Mouse (Mus musculus) limb, embryonic 11.5 days (tissue): ENCODE measurements at regions not wholly inside any gene's neighbourhood (a gene's known extent, or its start where the extent isn't known, plus 50 kb on each side); places are given as distances from the start of the nearest gene placed in this dataset.
A peak's percentile ranks its signal among the peaks of the same experiment; 100 is the strongest.

Source experiments
- ATAC-seq: fragments of 200-750 bp; cut with Nextera tagmentation; 2 replicates; pipeline ENCODE4 v1.8.0; 2017; ENCODE audit warnings: low read depth; ENCODE audit not compliant: insufficient number of reproducible peaks, low FRiP score, low TSS enrichment
- DNase-seq: peaks from one replicate; pipeline ENCODE4 v3.0.0-alpha.2; 2015; ENCODE audit warnings: low spot score
- H3K27ac ChIP-seq: fragments of 300-500 bp; sonication (generic); replicated peaks from 2 replicates; pipeline ENCODE4 v1.5.1; 2014; ENCODE audit warnings: low read depth, mild to moderate bottlenecking, low read length
- H3K27me3 ChIP-seq: fragments of 300-500 bp; sonication (generic); 2 replicates; pipeline ENCODE4 v1.6.1; 2014; ENCODE audit warnings: mild to moderate bottlenecking, low read length, mixed read lengths; ENCODE audit not compliant: control insufficient read depth, insufficient read depth
- H3K36me3 ChIP-seq: fragments of 300-500 bp; sonication (generic); 2 replicates; pipeline ENCODE4 v1.6.1; 2014; ENCODE audit warnings: mild to moderate bottlenecking, low read length, moderate library complexity, mixed read lengths; ENCODE audit not compliant: control insufficient read depth, insufficient read depth
- H3K4me1 ChIP-seq: fragments of 300-500 bp; sonication (generic); 2 replicates; pipeline ENCODE4 v1.6.1; 2014; ENCODE audit warnings: low read length, mixed read lengths; ENCODE audit not compliant: control insufficient read depth, insufficient read depth
- H3K4me2 ChIP-seq: fragments of 300-500 bp; sonication (generic); 2 replicates; pipeline ENCODE4 v1.6.1; 2014; ENCODE audit warnings: low read depth, mild to moderate bottlenecking, moderate library complexity; ENCODE audit not compliant: severe bottlenecking
- H3K4me3 ChIP-seq: fragments of 300-500 bp; sonication (generic); 2 replicates; pipeline ENCODE4 v1.5.1; 2014; ENCODE audit warnings: low read depth, low read length
- H3K9ac ChIP-seq: fragments of 300-500 bp; sonication (generic); 2 replicates; pipeline ENCODE4 v1.6.1; 2014; ENCODE audit warnings: mild to moderate bottlenecking, low read length
- H3K9me3 ChIP-seq: fragments of 300-500 bp; sonication (generic); 2 replicates; pipeline ENCODE4 v1.6.1; 2016; ENCODE audit warnings: low read length; ENCODE audit not compliant: control insufficient read depth
- WGBS: fragments of 180-500 bp; shearing (Covaris S2); extraction: QIAGEN DNeasy Blood & Tissue Kit; methylation state at CpG from one replicate; pipeline ENCODE4 v1.1.7; 2014; 5-methylcytosine and 5-hydroxymethylcytosine counted together

DNA sequence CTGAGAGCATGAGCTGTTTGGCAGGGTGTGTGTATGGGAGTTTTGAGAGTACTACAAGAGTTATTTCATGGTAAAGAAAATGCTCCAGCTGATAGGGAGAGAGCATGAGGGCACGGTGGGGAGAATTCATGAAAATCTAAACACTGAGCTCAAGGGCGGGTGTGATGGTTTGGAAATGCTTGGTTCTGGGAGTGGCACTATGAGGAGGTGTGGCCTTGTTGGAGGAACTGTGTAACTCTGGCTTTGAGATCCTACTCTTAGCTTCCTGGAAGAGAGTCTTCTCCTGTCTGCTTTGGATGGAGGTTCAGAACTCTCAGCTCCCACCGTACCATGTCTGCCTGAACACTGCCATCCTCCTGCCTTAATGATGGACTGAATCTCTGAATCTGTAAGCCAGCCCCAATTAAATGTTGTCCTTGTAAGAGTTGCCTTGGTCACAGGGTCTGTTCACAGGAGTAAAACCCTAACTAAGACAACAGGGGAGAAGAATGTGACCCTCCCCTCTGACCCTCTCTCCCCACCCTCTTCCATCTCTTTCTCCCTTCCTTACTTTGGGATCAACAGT is 58.7 kb upstream of the Ubash3b start:
- 92% methylated on average over 3 of the region's 3 CpGs for WGBS
- no peak for DNase-seq
- H3K9ac ChIP-seq = no peak overlapping the region

DNA sequence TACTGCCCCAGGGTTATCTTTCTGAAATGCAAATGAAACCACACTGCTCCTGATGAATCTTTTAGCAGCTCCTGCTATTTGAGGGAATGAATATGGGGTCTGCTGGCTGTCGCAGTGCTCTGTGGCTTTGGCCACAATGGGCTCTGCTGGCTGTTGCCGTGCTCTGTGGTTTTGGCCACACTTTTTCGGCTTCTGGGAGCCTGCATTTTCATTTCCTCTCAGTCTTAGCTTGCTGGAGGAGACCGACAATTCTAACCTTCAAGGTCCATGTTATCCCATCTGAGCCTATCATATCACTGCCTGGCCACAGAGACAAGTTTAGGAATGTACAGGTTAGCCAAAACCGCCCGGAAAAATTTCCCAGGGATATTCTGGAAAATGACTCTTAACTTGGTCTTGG is 57.2 kb upstream of the Ubash3b start:
- DNase-seq (no peak), ATAC-seq (no peak)
- Histone ChIP-seq H3K4me1 (peaks cover 5% of the 10 kb centered on the region; the same call in 1 of the 2 replicates), H3K27ac (no peak overlapping the region), H3K9ac (no peak overlapping the region), H3K9me3 (no peaks in the 10 kb centered on the region; the same call in 1 of the 2 replicates), H3K36me3 (no peaks in the 10 kb centered on the region), H3K27me3 (no peaks in the 10 kb centered on the region), H3K4me2 (no peak overlapping the region), H3K4me3 (no peak overlapping the region)
- WGBS = 94% methylated on average over 6 of the region's 6 CpGs

More for the DNA sequence above, 58.7 kb upstream of the Ubash3b start:
- no peak overlapping the region for H3K4me3 ChIP-seq
- H3K4me2 ChIP-seq = no peak overlapping the region
- H3K27me3 ChIP-seq = no peaks in the 10 kb centered on the region
- no peaks in the 10 kb centered on the region; the same call in 1 of the 2 replicates for H3K9me3 ChIP-seq
- peaks cover 2% of the 10 kb centered on the region; the same call in 1 of the 2 replicates for H3K4me1 ChIP-seq
- no peak overlapping the region for H3K27ac ChIP-seq
- no peaks in the 10 kb centered on the region for H3K36me3 ChIP-seq
- no peak for ATAC-seq

DNA sequence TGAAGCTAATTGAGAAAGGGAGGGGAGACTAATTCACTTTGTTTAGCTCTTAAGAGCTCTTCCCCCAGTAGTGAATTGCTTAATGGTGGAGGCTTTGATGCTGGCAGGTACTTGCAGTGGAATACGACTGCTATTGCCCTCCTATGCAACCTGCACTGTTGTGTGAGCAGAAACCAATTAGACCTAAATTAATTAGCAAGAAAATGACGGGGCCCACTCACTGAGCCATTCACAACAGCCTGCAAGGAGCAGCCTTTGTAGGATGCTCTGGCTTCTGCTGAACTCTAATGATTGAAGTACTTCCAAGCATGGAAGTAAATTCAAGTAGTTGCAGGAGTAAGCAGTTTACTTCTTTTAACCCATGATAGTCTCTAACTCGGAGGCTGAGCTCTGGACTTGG is 54.8 kb upstream of the Ubash3b start:
- no peak overlapping the region for H3K4me3 ChIP-seq
- no peaks in the 10 kb centered on the region for H3K27me3 ChIP-seq
- H3K36me3 ChIP-seq = no peaks in the 10 kb centered on the region
- ATAC-seq = no peak
- H3K27ac ChIP-seq = no peak overlapping the region
- peaks cover 20% of the 10 kb centered on the region for H3K4me1 ChIP-seq
- no peaks in the 10 kb centered on the region for H3K9me3 ChIP-seq
- WGBS = 27% methylated on average over 3 of the region's 3 CpGs
- no peak overlapping the region for H3K4me2 ChIP-seq
- DNase-seq = no peak
- no peak overlapping the region for H3K9ac ChIP-seq

DNA sequence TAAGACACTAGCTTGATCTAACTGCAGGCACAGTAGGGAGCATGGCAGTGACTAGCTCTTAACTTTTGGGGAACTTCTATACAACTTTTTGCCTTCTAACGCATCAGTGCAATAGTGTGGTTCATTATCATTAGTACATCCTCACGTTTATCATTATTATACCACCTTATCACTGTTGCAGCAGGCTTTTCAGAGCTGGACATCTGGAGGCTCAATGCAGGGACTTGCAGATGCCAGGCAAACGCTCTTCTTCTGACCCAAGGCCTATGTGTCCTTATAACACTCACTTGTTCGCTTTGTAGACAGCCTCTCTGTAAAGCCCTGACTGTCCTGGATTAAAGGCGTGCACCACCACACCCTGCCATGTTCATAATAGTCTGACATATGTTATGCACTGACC is 53.5 kb upstream of the Ubash3b start:
- Histone ChIP-seq H3K9ac (no peak overlapping the region), H3K36me3 (no peaks in the 10 kb centered on the region), H3K27me3 (no peaks in the 10 kb centered on the region), H3K27ac (peak overlapping the region; percentile 60; the same call in 1 of the 2 replicates), H3K9me3 (no peaks in the 10 kb centered on the region), H3K4me3 (no peak overlapping the region), H3K4me1 (peaks cover 27% of the 10 kb centered on the region), H3K4me2 (no peak overlapping the region)
- ATAC-seq = no peak
- no peak for DNase-seq
- WGBS = 85% methylated on average over 5 of the region's 5 CpGs

DNA sequence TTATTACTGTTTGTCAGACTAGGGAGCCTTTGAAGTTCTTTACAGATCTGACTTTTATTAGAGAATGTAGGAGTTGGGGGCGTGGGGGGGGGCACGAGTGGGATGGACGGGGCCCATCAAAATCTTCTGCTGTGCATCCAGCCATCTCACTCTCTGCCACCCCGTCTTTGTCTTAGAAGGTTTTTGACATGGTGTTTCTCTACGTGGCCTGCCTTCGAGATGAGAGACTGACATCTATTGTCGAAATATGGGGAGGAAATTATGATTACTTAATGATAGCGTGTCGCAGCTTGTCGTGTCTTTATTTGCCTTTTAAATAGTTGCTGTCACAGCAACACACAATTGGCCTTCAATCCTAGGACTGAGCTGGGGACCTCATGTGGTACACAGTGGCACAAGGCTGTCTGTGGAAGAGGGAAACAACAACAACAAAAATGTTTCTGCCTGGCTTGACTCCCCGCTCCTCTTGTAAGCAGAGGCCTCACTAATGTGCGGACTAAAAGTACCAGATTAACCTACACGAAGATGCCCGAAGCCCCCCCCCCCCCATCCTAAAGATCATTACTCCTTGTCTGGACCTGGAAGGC is 51.5 kb upstream of the Ubash3b start:
- no peak overlapping the region for H3K4me3 ChIP-seq
- H3K9ac ChIP-seq = peak overlapping the region; percentile 32
- no peaks in the 10 kb centered on the region for H3K36me3 ChIP-seq
- WGBS = 17% methylated on average over 14 of the region's 14 CpGs
- ATAC-seq (0 out of 2 replicates have a peak, but pooled peaks have one; percentile 4), DNase-seq (no peak)
- peak overlapping the region; percentile 98 for H3K27ac ChIP-seq
- H3K4me2 ChIP-seq = peak overlapping the region; percentile 27
- H3K27me3 ChIP-seq = no peaks in the 10 kb centered on the region
- H3K4me1 ChIP-seq = peaks cover 27% of the 10 kb centered on the region
- H3K9me3 ChIP-seq = no peaks in the 10 kb centered on the region

DNA sequence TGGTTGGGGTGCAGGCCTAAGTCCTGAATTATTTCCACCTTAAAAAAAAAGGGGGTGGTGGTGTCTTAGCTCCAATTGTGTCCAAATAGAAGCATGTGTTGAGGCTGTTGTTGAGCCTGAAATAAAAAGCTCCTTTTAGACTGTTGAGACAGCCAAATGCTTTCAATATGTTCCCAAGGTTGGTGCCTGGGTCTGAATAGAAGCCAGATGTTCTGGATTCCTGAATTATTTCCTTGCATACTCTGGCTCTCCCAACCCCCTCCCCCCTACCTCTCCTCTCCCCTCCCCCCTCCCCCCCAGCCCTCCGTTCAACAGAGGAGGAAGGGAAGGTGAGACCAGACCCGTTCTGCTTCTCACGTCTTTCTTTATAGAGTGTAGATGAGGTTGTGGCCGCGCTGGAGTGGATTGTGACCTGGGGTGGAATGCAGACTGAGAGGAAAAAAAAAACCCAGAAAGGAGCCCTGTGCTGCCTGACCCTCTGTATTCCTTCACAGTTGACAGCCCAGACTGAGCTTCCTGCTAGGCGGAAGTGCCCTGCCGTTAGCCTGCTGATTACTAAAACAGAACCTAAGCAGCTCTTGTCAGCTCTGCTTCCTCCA is 50.9 kb upstream of the Ubash3b start:
- Histone ChIP-seq H3K9ac (no peak overlapping the region), H3K27ac (peak overlapping the region; percentile 98), H3K4me3 (no peak overlapping the region), H3K4me1 (peaks cover 27% of the 10 kb centered on the region), H3K36me3 (no peaks in the 10 kb centered on the region), H3K27me3 (no peaks in the 10 kb centered on the region), H3K9me3 (no peaks in the 10 kb centered on the region), H3K4me2 (peak overlapping the region; percentile 27; the same call in 1 of the 2 replicates)
- 0% methylated on average over 7 of the region's 7 CpGs for WGBS
- peak; percentile 82 for DNase-seq
- ATAC-seq = peak; percentile 85

DNA sequence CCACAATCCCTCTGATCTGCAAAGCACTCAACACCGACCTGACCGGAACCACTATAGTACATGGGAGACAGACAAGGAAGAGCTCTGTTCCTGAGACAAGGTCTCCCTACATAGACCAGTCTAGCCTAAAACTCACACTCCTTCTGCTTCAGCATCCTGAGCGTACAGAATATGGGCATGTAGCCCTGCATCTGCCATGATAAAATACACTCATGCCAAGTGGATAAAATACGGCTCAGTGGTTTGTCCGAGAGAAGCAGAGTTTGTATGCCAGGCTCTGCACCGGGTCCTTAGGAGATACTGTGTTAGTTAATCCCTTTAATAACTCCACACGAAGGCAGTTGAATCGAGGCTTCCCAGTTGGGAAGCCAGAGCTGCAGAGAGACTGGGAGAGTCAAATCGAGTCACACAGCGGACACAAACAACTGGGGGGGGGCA is 50.4 kb upstream of the Ubash3b start:
- H3K27me3 ChIP-seq = no peaks in the 10 kb centered on the region
- peak overlapping the region; percentile 13; the same call in 1 of the 2 replicates for H3K9ac ChIP-seq
- DNase-seq = peak; percentile 59
- H3K36me3 ChIP-seq = no peaks in the 10 kb centered on the region
- peaks cover 31% of the 10 kb centered on the region for H3K4me1 ChIP-seq
- no peak for ATAC-seq
- WGBS = 16% methylated on average over 10 of the region's 10 CpGs
- H3K27ac ChIP-seq = peak overlapping the region; percentile 98
- H3K9me3 ChIP-seq = no peaks in the 10 kb centered on the region
- H3K4me3 ChIP-seq = no peak overlapping the region
- H3K4me2 ChIP-seq = peak overlapping the region; percentile 27
